Mouse (Mus musculus) midbrain, postnatal 0 days (tissue): ENCODE results near the gene Ldb3. TPM values are rescaled to one million over a fixed set of nuclear protein-coding genes. Genes with fewer than 3 reads are reported as not detected.
A peak's percentile ranks its signal among the peaks of the same experiment; 100 is the strongest.

Experiments used
- ATAC-seq: fragments of 200-750 bp; cut with Nextera tagmentation; 2 replicates; pipeline ENCODE4 v1.8.0; 2017; ENCODE audit warnings: moderate number of reproducible peaks, mild to moderate bottlenecking, moderate TSS enrichment, moderate library complexity; ENCODE audit not compliant: low FRiP score
- DNase-seq: peaks from one replicate; pipeline ENCODE4 v3.0.0-alpha.2; 2015; ENCODE audit warnings: low spot score
- H3K27ac ChIP-seq: fragments of 300-500 bp; sonication (generic); 2 replicates; pipeline ENCODE4 v1.5.1; 2014; ENCODE audit warnings: low read depth, mild to moderate bottlenecking, low read length, mixed read lengths
- H3K27me3 ChIP-seq: fragments of 300-500 bp; sonication (generic); 2 replicates; pipeline ENCODE4 v1.6.1; 2014; ENCODE audit warnings: low read length, control low read depth, mixed read lengths; ENCODE audit not compliant: insufficient read depth
- H3K36me3 ChIP-seq: fragments of 300-500 bp; sonication (generic); 2 replicates; pipeline ENCODE4 v1.6.1; 2014; ENCODE audit warnings: low read length, control low read depth, mixed read lengths; ENCODE audit not compliant: insufficient read depth
- H3K4me1 ChIP-seq: fragments of 300-500 bp; sonication (generic); 2 replicates; pipeline ENCODE4 v1.6.1; 2014; ENCODE audit warnings: mild to moderate bottlenecking, control low read depth, antibody characterized with exemption, low read length, mixed read lengths; ENCODE audit not compliant: insufficient read depth
- H3K4me2 ChIP-seq: fragments of 300-500 bp; sonication (generic); 2 replicates; pipeline ENCODE4 v1.6.1; 2014; ENCODE audit warnings: low read depth, mild to moderate bottlenecking, low read length, mixed read lengths; ENCODE audit not compliant: poor library complexity, severe bottlenecking
- H3K4me3 ChIP-seq: fragments of 300-500 bp; sonication (generic); 2 replicates; pipeline ENCODE4 v1.5.1; 2014; ENCODE audit warnings: low read depth, mild to moderate bottlenecking, low read length, moderate library complexity
- H3K9ac ChIP-seq: fragments of 300-500 bp; sonication (generic); replicated peaks from 2 replicates; pipeline ENCODE4 v1.6.1; 2014; ENCODE audit warnings: mild to moderate bottlenecking, low read length, moderate library complexity, mixed read lengths; ENCODE audit not compliant: poor library complexity, severe bottlenecking
- H3K9me3 ChIP-seq: fragments of 300-500 bp; sonication (generic); 2 replicates; pipeline ENCODE4 v1.6.1; 2016; ENCODE audit warnings: low read length, control low read depth
- CTCF ChIP-seq: IDR thresholded peaks from 2 replicates; pipeline ENCODE4 v1.5.1; 2016; ENCODE audit warnings: antibody characterized with exemption, mild to moderate bottlenecking
- WGBS: fragments of 180-500 bp; shearing (Covaris S2); extraction: QIAGEN DNeasy Blood & Tissue Kit; methylation state at CpG from one replicate; pipeline ENCODE4 v1.1.7; 2014; 5-methylcytosine and 5-hydroxymethylcytosine counted together
- polyA plus RNA-seq: library from polyadenylated mRNA; unstranded; fragments of >200 nt; fragmentation: Nextera tagmentation; extraction: Ambion mirVana; gene quantifications from 2 replicates; pipeline ENCODE4 v1.2.1, GENCODE M21; 2015
- total RNA-seq: library from RNA; depleted of rRNA; stranded (reverse); fragments of >200 nt; gene quantifications from 2 replicates; pipeline ENCODE4 v1.2.3, GENCODE M21; 2014; rRNA removed

Ldb3 gene
- total and polyA plus RNA-seq, 2 experiments from 2014 or later = 1.1 to 1.6 TPM

DNA sequence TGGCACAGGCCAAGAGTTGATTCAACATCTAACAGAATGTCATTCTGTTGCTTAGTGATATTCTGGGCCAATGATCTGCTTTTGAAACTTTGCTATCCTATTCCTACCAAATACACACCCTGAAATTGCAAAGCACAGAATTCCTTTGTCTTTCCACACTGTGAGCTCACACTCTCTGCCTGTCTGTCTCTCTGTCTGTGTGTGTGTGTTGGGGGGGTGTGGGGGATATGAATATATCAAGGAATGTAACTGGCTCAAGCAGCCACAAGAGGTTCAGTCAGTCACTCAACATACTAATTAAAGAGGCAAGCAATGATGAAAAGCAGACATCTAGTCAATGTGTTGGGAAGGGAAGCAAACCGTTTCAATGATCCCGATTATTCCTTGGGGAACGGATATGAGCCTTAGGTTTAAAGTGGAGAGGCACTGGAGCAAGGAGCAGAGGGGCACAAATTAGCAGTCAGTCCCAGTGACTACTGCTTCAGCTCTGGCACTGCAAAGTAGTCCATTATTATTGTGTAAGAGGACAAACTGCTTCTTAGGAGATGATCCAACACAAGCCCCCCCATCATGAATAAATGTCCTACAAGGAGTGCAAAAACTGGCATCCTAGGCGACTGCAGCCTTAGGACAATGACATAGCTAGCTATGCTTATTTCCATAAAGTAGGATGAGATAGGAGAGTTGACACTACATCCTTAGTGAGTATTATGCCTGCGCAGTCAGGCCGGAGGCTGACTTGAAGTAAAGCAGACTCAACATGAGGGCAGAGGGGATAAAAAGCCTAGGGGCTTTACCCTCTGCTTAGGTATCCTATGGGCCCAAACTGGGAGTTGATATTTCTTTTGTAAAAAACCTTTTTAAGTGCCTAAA lies 104.8 kb downstream of the Ldb3 start:
- no peaks in the 10 kb centered on the region for H3K27me3 ChIP-seq
- TF ChIP-seq CTCF = no peak
- WGBS = 47% methylated on average over 6 of the region's 6 CpGs
- H3K4me1 ChIP-seq = peaks cover 5% of the 10 kb centered on the region
- DNase-seq = peak; percentile 41
- H3K9me3 ChIP-seq = no peaks in the 10 kb centered on the region
- H3K27ac ChIP-seq = peak overlapping the region; percentile 43
- no peak overlapping the region for H3K4me3 ChIP-seq
- ATAC-seq = no peak
- H3K4me2 ChIP-seq = no peak overlapping the region
- no peaks in the 10 kb centered on the region for H3K36me3 ChIP-seq
- H3K9ac ChIP-seq = no peak overlapping the region

Other genes with a start within 250 kb of the Ldb3 start
- gene Fam25c, start 233.2 kb downstream of the Ldb3 start, total RNA-seq = not detected in 2 replicates
- gene Fam25c, start 233.2 kb downstream of the Ldb3 start, polyA plus RNA-seq = not detected in 2 replicates
- 14.3 and 22.3 TPM in 2 replicates for gene Sncg, start 213.9 kb downstream of the Ldb3 start, total RNA-seq
- 26.1 and 36.8 TPM in 2 replicates for gene Sncg, start 213.9 kb downstream of the Ldb3 start, polyA plus RNA-seq
- 2.9 TPM in 2 replicates for gene Mmrn2, start 213.2 kb downstream of the Ldb3 start, total RNA-seq
- gene Mmrn2, start 213.2 kb downstream of the Ldb3 start, polyA plus RNA-seq = 2.1 and 2.6 TPM in 2 replicates
- 42.5 and 50.8 TPM in 2 replicates for gene Bmpr1a, start 85.3 kb downstream of the Ldb3 start, total RNA-seq
- gene Bmpr1a, start 85.3 kb downstream of the Ldb3 start, polyA plus RNA-seq = 13.9 and 14.0 TPM in 2 replicates
- gene 9230112D13Rik, start 65.9 kb downstream of the Ldb3 start, total RNA-seq = not detected in 2 replicates
- gene 9230112D13Rik, start 65.9 kb downstream of the Ldb3 start, polyA plus RNA-seq = not detected in 2 replicates
- not detected in 2 replicates for gene Opn4, start 11.5 kb upstream of the Ldb3 start, total RNA-seq
- gene Opn4, start 11.5 kb upstream of the Ldb3 start, polyA plus RNA-seq = 0.10 and 0.14 TPM in 2 replicates
- gene Wapl, start 85.2 kb upstream of the Ldb3 start, total RNA-seq = 14.8 and 23.7 TPM in 2 replicates
- gene Wapl, start 85.2 kb upstream of the Ldb3 start, polyA plus RNA-seq = 8.8 and 9.9 TPM in 2 replicates
- gene Grid1, start 231.4 kb upstream of the Ldb3 start, total RNA-seq = 37.2 and 39.4 TPM in 2 replicates
- gene Grid1, start 231.4 kb upstream of the Ldb3 start, polyA plus RNA-seq = 9.1 and 10.5 TPM in 2 replicates